Mouse (Mus musculus): ENCODE measurements around the gene Hemk1. TPM values are rescaled to one million over a fixed set of nuclear protein-coding genes. Genes with fewer than 3 reads are reported as not detected.

Gene Hemk1
- polyA plus RNA-seq, 1 experiment = 9.8 TPM

DNA sequence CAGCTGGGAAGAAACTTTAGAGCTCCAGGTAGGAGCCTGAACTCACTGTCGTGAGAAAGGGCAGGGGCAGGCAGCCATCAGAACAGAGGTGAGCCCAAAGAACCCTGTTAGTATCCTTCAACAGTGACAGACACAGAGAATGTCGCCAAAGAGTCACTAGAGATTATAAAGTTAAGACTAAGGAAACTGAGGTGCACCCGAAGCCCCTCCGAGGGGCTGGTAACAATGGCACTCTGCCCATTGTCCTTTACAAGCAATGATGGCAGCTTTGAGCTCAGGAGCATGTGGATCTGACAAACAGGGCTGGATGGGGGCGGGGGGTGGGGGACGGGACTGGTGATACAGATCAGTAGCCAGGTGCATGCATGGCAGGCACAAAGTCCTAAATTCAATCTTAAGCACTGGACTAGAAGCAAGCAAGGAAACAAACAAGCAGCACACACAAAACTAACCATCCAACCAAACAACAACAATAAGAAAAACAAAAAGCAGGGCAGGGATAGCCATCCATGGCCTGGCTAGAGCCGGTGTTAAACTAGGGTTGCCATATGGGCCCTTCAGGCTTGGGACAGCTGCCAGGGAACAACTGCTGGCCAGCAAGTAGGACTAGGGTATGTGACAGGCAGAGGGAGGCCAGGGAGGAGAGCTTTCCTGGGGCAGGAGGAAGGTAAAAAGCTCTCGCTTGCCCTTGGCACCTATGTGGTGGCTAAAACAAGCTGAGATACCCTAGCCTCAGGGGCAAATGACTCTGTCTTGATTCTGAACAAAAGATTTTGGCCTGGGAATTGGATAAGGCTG, 5.2 kb upstream of the Hemk1 start:
- TF ChIP-seq POLR2A (IDR thresholded peaks at IDR 0.05; ENCODE audit: low read depth, low read length) (no peak), CTCF (IDR thresholded peaks at IDR 0.05; ENCODE audit: extremely low read depth, insufficient read length, insufficient replicate concordance, low read depth, low read length) (no peak)
- Histone ChIP-seq H3K36me3 (ENCODE audit: control insufficient read depth, insufficient read depth, low read length) (no peaks in the 10 kb centered on the region), H3K4me3 (ENCODE audit: low read depth, low read length) (no peak overlapping the region), H3K4me1 (ENCODE audit: control insufficient read depth, insufficient read depth, insufficient read length, low read length) (peaks cover 3% of the 10 kb centered on the region; the same call in 1 of the 2 replicates), H3K27ac (ENCODE audit: insufficient read depth, low read depth, low read length) (no peak overlapping the region), H3K27me3 (ENCODE audit: control insufficient read depth, insufficient read depth, low read length) (no peaks in the 10 kb centered on the region)
- 46% methylated on average over 8 of the region's 8 CpGs for WGBS

DNA sequence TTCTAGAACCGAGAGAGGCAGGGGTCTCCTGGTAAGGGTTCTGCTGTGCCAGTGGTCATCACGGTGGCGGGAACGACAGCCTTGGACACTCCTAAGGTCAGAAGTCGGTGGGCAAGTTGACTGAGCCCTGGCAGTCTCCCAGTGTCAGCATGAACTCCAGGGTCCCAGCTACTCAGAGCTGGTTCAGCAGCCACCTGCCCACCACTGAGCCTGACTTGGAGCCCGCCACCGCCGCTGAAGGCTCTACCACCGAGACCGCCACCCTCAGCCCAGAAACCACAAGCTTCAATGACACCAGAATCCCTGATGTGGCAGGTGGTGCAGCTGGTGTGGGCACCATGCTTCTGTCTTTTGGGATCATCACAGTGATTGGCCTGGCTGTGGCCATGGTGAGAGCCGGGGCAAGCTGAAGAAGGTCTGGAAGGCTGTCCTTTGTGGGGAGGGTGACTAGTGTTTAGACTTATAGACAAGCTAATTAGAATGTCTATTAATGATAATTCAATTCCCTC, 4.1 kb upstream of the Hemk1 start:
- no peak overlapping the region for H3K4me3 ChIP-seq (ENCODE audit: low read depth, low read length)
- H3K27ac ChIP-seq (ENCODE audit: insufficient read depth, low read depth, low read length) = no peak overlapping the region
- TF ChIP-seq CTCF (IDR thresholded peaks at IDR 0.05; ENCODE audit: extremely low read depth, insufficient read length, insufficient replicate concordance, low read depth, low read length) = no peak
- TF ChIP-seq POLR2A (IDR thresholded peaks at IDR 0.05; ENCODE audit: low read depth, low read length) = no peak
- no peaks in the 10 kb centered on the region for H3K27me3 ChIP-seq (ENCODE audit: control insufficient read depth, insufficient read depth, low read length)
- peaks cover 3% of the 10 kb centered on the region; the same call in 1 of the 2 replicates for H3K4me1 ChIP-seq (ENCODE audit: control insufficient read depth, insufficient read depth, insufficient read length, low read length)
- 86% methylated on average over 11 of the region's 11 CpGs for WGBS
- no peaks in the 10 kb centered on the region for H3K36me3 ChIP-seq (ENCODE audit: control insufficient read depth, insufficient read depth, low read length)

DNA sequence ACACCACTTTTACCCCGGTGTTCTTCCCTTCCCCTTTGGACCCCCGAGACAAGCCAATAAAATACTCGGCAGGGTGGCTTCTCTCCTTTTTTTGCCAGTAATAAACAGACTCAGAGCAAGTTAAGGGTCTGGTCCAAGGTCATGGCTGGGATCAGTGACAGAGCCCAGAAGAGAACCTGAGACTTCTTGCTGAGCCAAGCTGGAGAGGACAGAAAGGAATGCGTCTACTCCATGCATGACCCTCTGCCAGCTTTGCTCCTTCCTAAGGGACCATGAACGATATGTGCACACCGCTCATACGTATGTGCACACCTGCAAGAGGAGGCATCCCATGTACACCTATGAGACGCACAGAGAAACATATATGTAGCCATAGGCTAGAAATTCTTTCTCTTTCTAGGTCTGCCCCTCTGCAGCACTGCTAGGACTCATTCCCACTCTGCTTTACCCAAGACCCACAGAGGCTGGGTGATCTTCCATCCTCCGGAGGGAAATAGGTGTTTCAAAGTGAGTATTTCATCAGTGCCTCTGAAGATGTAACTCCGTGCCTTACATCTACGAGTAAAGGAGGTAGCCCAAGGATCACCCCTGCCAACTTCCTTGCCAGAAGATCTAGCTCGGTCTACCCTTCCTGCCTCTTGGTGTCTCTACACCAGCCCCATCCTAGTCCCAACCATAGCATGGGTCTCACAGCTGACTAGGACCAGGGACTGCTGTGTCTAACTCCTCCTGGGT, 2.9 kb upstream of the Hemk1 start:
- H3K27me3 ChIP-seq (ENCODE audit: control insufficient read depth, insufficient read depth, low read length) = no peaks in the 10 kb centered on the region
- no peak for TF ChIP-seq CTCF (IDR thresholded peaks at IDR 0.05; ENCODE audit: extremely low read depth, insufficient read length, insufficient replicate concordance, low read depth, low read length)
- no peak for TF ChIP-seq POLR2A (IDR thresholded peaks at IDR 0.05; ENCODE audit: low read depth, low read length)
- 45% methylated on average over 12 of the region's 12 CpGs for WGBS
- no peak overlapping the region for H3K27ac ChIP-seq (ENCODE audit: insufficient read depth, low read depth, low read length)
- H3K4me3 ChIP-seq (ENCODE audit: low read depth, low read length) = peak overlapping the region; percentile 70
- no peaks in the 10 kb centered on the region for H3K36me3 ChIP-seq (ENCODE audit: control insufficient read depth, insufficient read depth, low read length)
- H3K4me1 ChIP-seq (ENCODE audit: control insufficient read depth, insufficient read depth, insufficient read length, low read length) = peaks cover 3% of the 10 kb centered on the region; the same call in 1 of the 2 replicates

DNA sequence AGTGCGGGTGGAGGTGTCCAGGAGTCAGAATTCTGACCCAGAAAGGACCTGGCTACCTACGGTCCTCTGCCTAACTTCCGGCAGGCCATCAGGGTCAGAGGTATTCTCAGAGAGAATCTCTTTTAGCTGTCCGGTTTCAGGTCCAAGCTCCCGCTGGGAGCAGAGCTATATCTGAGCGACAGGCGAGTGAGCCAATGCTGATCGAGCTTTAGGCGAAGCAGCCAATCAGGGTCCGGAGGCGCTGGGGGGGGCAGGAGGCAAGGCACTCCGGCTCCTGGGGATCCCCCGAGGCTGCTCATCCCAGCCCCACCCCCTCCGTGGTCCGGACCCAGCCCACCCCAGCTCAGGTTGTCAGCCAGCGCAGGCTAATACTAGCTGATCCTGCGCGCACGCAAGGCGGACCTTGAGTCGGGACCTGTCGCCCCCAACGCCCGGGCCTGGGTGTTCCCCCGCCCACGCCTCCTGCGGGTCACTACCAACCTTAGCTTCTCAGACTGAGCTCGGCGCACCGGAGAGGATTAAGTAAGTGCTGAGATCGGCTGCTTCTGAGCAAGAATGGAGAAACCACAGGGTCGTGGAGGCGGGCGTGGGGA, 2.2 kb upstream of the Hemk1 start, which contains the start of gene 6430571L13Rik:
Gene 6430571L13Rik, plus strand, starts transcription at position 336 of the 593 bp plus-strand sequence.
- WGBS = 1% methylated on average over 34 of the region's 34 CpGs
- TF ChIP-seq POLR2A (IDR thresholded peaks at IDR 0.05; ENCODE audit: low read depth, low read length) (no peak), CTCF (IDR thresholded peaks at IDR 0.05; ENCODE audit: extremely low read depth, insufficient read length, insufficient replicate concordance, low read depth, low read length) (no peak)
- peaks cover 3% of the 10 kb centered on the region; the same call in 1 of the 2 replicates for H3K4me1 ChIP-seq (ENCODE audit: control insufficient read depth, insufficient read depth, insufficient read length, low read length)
- H3K27ac ChIP-seq (ENCODE audit: insufficient read depth, low read depth, low read length) = no peak within 1 kb of the TSS
- H3K4me3 ChIP-seq (ENCODE audit: low read depth, low read length) = peak within 1 kb of the TSS; percentile 70
- H3K36me3 ChIP-seq (ENCODE audit: control insufficient read depth, insufficient read depth, low read length) = no peaks in the 10 kb centered on the region
- no peaks in the 10 kb centered on the region for H3K27me3 ChIP-seq (ENCODE audit: control insufficient read depth, insufficient read depth, low read length)

DNA sequence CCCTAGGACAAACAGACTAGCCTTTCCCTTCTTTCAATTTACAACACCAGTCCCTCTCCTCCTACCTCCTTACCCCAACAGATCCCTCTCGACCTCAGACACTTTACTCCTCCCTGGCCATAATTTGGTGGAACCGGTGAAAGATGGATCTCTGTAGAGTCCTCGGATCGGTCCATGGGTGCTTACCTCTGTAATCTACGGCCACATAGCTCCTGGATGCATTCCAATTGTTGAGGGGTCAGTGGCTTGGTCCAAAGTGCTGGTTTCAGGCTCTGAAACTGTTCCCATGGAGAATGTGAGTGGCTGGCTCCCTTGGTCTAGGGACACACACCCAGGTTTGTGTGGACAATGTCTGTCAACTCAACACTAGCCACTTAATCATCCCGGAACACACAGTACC, 1.8 kb downstream of the Hemk1 start:
- Histone ChIP-seq H3K4me1 (ENCODE audit: control insufficient read depth, insufficient read depth, insufficient read length, low read length) (peaks cover 6% of the 10 kb centered on the region; the same call in 1 of the 2 replicates), H3K36me3 (ENCODE audit: control insufficient read depth, insufficient read depth, low read length) (0 out of 2 replicates have a peak, but pooled peaks cover 2% of the 10 kb centered on the region), H3K27me3 (ENCODE audit: control insufficient read depth, insufficient read depth, low read length) (no peaks in the 10 kb centered on the region), H3K4me3 (ENCODE audit: low read depth, low read length) (no peak overlapping the region), H3K27ac (ENCODE audit: insufficient read depth, low read depth, low read length) (no peak overlapping the region)
- 78% methylated on average over 6 of the region's 6 CpGs for WGBS
- TF ChIP-seq CTCF (IDR thresholded peaks at IDR 0.05; ENCODE audit: extremely low read depth, insufficient read length, insufficient replicate concordance, low read depth, low read length) (no peak), POLR2A (IDR thresholded peaks at IDR 0.05; ENCODE audit: low read depth, low read length) (no peak)

DNA sequence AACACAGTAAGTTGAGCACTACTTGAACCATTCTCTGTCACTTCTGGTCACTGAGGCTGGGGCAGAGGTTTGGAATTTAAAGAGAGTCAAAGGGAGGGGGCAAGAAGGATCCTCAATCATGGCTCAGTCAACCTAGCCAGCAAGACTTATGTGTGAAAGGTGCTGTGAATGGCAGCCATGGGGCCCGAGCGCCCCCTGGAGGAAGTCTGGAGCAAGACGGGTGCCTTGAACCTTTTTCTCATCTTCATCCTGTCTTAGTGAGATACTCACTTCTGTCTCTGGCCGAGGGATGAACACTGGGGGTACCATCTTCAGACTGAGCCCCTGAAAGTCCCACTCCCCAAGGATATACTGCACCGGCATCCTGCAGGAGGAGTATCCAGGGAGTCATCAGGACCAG, 2.2 kb downstream of the Hemk1 start:
- TF ChIP-seq CTCF (IDR thresholded peaks at IDR 0.05; ENCODE audit: extremely low read depth, insufficient read length, insufficient replicate concordance, low read depth, low read length) = peak; percentile 96
- no peak for TF ChIP-seq POLR2A (IDR thresholded peaks at IDR 0.05; ENCODE audit: low read depth, low read length)
- H3K4me1 ChIP-seq (ENCODE audit: control insufficient read depth, insufficient read depth, insufficient read length, low read length) = peaks cover 6% of the 10 kb centered on the region; the same call in 1 of the 2 replicates
- no peak overlapping the region for H3K4me3 ChIP-seq (ENCODE audit: low read depth, low read length)
- H3K27me3 ChIP-seq (ENCODE audit: control insufficient read depth, insufficient read depth, low read length) = no peaks in the 10 kb centered on the region
- WGBS = 6% methylated on average over 5 of the region's 5 CpGs
- H3K27ac ChIP-seq (ENCODE audit: insufficient read depth, low read depth, low read length) = no peak overlapping the region
- 0 out of 2 replicates have a peak, but pooled peaks cover 2% of the 10 kb centered on the region for H3K36me3 ChIP-seq (ENCODE audit: control insufficient read depth, insufficient read depth, low read length)
